Mouse (Mus musculus) limb, embryonic 11.5 days (tissue): Measurements from ENCODE around the gene Smad6. TPM values are rescaled to one million over a fixed set of nuclear protein-coding genes. Genes with fewer than 3 reads are reported as not detected.

Source experiments
- ATAC-seq: fragments of 200-750 bp; cut with Nextera tagmentation; 2 replicates; pipeline ENCODE4 v1.8.0; 2017; ENCODE audit warnings: low read depth; ENCODE audit not compliant: insufficient number of reproducible peaks, low FRiP score, low TSS enrichment
- DNase-seq: peaks from one replicate; pipeline ENCODE4 v3.0.0-alpha.2; 2015; ENCODE audit warnings: low spot score
- H3K27ac ChIP-seq: fragments of 300-500 bp; sonication (generic); replicated peaks from 2 replicates; pipeline ENCODE4 v1.5.1; 2014; ENCODE audit warnings: low read depth, mild to moderate bottlenecking, low read length
- H3K27me3 ChIP-seq: fragments of 300-500 bp; sonication (generic); 2 replicates; pipeline ENCODE4 v1.6.1; 2014; ENCODE audit warnings: mild to moderate bottlenecking, low read length, mixed read lengths; ENCODE audit not compliant: control insufficient read depth, insufficient read depth
- H3K36me3 ChIP-seq: fragments of 300-500 bp; sonication (generic); 2 replicates; pipeline ENCODE4 v1.6.1; 2014; ENCODE audit warnings: mild to moderate bottlenecking, low read length, moderate library complexity, mixed read lengths; ENCODE audit not compliant: control insufficient read depth, insufficient read depth
- H3K4me1 ChIP-seq: fragments of 300-500 bp; sonication (generic); 2 replicates; pipeline ENCODE4 v1.6.1; 2014; ENCODE audit warnings: low read length, mixed read lengths; ENCODE audit not compliant: control insufficient read depth, insufficient read depth
- H3K4me2 ChIP-seq: fragments of 300-500 bp; sonication (generic); 2 replicates; pipeline ENCODE4 v1.6.1; 2014; ENCODE audit warnings: low read depth, mild to moderate bottlenecking, moderate library complexity; ENCODE audit not compliant: severe bottlenecking
- H3K4me3 ChIP-seq: fragments of 300-500 bp; sonication (generic); 2 replicates; pipeline ENCODE4 v1.5.1; 2014; ENCODE audit warnings: low read depth, low read length
- H3K9ac ChIP-seq: fragments of 300-500 bp; sonication (generic); 2 replicates; pipeline ENCODE4 v1.6.1; 2014; ENCODE audit warnings: mild to moderate bottlenecking, low read length
- H3K9me3 ChIP-seq: fragments of 300-500 bp; sonication (generic); 2 replicates; pipeline ENCODE4 v1.6.1; 2016; ENCODE audit warnings: low read length; ENCODE audit not compliant: control insufficient read depth
- WGBS: fragments of 180-500 bp; shearing (Covaris S2); extraction: QIAGEN DNeasy Blood & Tissue Kit; methylation state at CpG from one replicate; pipeline ENCODE4 v1.1.7; 2014; 5-methylcytosine and 5-hydroxymethylcytosine counted together
- polyA plus RNA-seq: library from polyadenylated mRNA; unstranded; fragments of >200 nt; fragmentation: Nextera tagmentation; extraction: Ambion mirVana; gene quantifications from 2 replicates; pipeline ENCODE4 v1.2.1, GENCODE M21; 2014

Gene Smad6
- polyA plus RNA-seq, 1 experiment from 2014 or later: 12.3 TPM

DNA sequence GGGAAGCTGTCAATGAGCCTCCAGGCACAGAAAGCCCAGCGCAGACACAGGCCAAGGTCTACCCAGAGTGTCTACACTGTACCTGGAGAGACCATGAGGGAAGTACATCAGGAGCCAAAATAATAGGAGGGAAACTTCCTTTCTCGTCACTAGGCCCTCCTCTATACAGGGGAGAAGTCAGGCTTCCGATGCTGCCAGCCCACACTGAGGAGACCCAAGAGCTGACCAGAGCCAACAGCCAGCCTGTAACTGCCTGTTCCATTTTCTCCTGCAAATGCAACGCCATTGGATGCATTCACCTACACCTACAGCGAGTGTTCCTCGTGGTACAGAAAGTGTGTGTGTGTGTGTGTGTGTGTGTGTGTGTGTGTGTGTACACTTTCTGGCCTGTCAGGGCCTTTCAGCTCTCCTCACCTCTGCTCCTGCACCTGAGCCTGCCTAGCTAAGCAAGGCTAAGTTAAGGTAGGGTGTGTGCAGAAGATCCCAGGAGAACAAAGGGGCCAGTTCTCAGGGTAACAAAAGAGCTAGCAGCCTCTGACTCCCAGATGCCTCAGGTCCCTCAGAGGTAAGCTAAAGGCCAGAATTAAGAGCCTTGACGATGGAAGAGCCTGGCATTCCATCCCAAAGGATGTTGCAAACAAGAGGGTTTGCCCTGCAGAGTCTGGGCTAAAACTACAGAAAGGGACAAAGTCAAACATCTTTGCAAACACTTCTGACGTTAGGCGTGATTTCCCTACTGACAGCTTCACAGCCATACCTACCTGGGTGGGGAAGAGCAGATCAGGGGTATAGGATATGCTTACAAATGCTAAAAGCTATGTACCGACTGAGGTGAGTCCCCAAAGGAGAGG lies 2.6 kb downstream of the Smad6 start:
- peak overlapping the region; percentile 99 for H3K9ac ChIP-seq
- H3K27ac ChIP-seq: peak overlapping the region; percentile 98
- peak overlapping the region; percentile 88 for H3K4me3 ChIP-seq
- peaks cover 35% of the 10 kb centered on the region for H3K4me1 ChIP-seq
- peak overlapping the region; percentile 94 for H3K4me2 ChIP-seq
- ATAC-seq (no peak), DNase-seq (peak; percentile 47)
- peaks cover 3% of the 10 kb centered on the region for H3K36me3 ChIP-seq
- H3K9me3 ChIP-seq: no peaks in the 10 kb centered on the region
- 2% methylated on average over 10 of the region's 10 CpGs for WGBS
- H3K27me3 ChIP-seq: no peaks in the 10 kb centered on the region

DNA sequence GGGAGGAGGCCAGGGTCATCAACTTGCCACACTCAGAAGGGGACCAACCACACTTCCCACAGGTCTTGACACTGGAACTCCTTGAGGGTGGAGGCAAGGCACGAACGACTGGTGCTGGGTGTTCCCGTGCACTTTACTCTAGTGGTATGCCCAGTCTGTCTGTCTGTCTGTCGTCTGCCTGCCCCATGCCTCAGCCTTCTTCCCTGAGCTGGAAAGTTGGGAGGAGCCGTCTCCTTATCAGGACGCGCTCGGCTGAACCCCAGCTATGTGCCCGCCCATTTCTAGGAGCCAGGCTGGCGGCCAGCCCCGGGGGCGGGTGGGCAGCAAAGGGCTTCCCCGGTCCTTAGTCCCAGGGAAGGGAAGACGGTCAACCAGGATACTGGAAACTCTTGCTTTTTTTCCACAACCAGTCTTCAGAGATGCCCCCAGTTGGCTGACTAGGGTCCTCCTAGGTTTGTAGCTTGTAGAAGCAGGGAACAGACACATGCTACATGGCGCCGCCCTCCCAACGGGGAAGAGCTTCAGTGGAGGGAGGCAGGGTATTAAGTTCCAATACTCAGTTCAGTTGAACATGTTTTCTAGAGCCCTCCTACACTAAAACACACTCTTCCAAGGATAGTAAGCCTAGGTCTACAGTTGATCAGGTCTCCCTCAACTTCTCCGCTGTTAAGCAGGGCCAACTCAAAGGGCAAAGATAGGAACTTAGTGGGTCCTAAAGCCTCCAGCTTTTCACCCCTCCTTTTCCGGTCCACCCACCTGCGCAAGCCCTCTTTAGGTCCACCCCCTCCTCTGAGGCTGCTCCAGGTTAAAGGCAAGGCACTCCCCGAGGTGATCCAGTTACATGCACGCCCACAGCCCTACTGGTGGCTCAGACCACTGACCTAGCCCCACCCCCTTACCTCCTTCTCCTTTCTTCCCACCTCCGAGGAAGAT lies 3.7 kb downstream of the Smad6 start:
- Histone ChIP-seq H3K4me1 (peaks cover 28% of the 10 kb centered on the region), H3K36me3 (peaks cover 4% of the 10 kb centered on the region), H3K27ac (peak overlapping the region; percentile 59; the same call in 1 of the 2 replicates), H3K27me3 (no peaks in the 10 kb centered on the region), H3K9ac (peak overlapping the region; percentile 50), H3K4me2 (peak overlapping the region; percentile 94), H3K9me3 (no peaks in the 10 kb centered on the region), H3K4me3 (peak overlapping the region; percentile 88)
- WGBS: under 1% methylated on average over 20 of the region's 23 CpGs
- DNase-seq (peak; percentile 84), ATAC-seq (peak; percentile 79)

DNA sequence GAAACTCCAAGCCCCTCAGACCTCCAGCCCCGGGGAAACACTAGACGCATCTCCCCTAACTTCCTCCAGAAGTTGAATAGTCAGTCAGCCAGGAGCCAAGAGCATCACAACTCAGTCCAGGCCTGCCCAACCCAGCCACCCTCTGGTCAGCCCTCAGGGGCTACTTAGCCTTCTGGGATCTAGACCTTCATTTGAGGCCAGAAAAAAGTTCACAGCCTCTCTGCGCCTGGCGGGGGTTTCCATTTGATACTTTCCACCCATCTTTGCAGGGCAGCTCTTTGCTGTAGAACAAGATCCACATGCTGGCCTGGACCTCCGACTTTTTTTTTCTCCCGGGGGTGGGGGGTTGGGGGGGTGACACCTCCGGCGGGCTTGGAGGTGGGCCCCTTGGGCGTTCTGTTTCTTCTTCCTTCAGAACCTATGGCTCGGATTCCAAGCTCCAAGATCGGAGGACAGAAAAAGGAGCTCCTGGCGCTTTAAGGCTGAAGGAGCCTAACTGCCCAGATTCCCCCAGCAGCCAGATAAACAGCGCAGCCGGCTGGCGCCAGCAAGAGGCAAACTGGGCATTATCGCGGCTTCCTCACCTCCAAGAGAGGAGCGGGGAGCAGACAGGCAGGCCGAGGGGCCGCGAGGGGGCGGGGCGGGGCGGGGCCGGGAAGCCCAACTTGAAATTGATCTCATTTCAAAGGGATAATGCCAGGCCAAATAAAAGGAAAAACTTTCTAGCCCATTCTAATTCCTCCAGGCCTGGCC lies 5.0 kb downstream of the Smad6 start:
- peaks cover 3% of the 10 kb centered on the region; the same call in 1 of the 2 replicates for H3K9me3 ChIP-seq
- peaks cover 16% of the 10 kb centered on the region for H3K36me3 ChIP-seq
- ATAC-seq: no peak
- H3K27me3 ChIP-seq: no peaks in the 10 kb centered on the region
- H3K27ac ChIP-seq: peak overlapping the region; percentile 52; the same call in 1 of the 2 replicates
- H3K4me2 ChIP-seq: peak overlapping the region; percentile 94
- H3K9ac ChIP-seq: peak overlapping the region; percentile 52
- H3K4me1 ChIP-seq: peaks cover 28% of the 10 kb centered on the region
- peak overlapping the region; percentile 88 for H3K4me3 ChIP-seq
- DNase-seq: peak; percentile 75
- 2% methylated on average over 25 of the region's 25 CpGs for WGBS

DNA sequence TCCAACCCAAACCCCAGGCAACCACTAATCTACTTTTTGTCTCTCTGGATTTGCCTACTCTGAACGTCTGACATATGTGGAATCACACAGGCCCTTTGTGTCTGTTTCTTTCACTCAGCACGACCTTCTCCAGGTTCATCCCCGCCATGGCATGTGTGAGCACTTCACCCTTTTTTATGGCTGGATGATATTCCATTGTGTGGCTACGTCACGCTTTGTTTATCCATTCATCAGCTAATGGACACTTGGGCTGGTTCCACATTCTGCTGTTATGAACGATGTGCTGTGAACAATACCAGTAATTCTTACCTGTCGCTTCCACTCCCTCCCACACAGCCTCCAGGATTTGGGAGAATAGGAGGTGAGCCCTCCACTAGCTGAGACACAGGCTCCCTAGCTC lies 5.8 kb downstream of the Smad6 start:
- H3K4me3 ChIP-seq: no peak overlapping the region
- H3K27me3 ChIP-seq: no peaks in the 10 kb centered on the region
- no peak for DNase-seq
- no peak overlapping the region for H3K9ac ChIP-seq
- ATAC-seq: no peak
- H3K27ac ChIP-seq: no peak overlapping the region
- H3K4me2 ChIP-seq: peak overlapping the region; percentile 94; the same call in 1 of the 2 replicates
- peaks cover 28% of the 10 kb centered on the region for H3K4me1 ChIP-seq
- 70% methylated on average over 7 of the region's 7 CpGs for WGBS
- peaks cover 24% of the 10 kb centered on the region for H3K36me3 ChIP-seq
- H3K9me3 ChIP-seq: peaks cover 9% of the 10 kb centered on the region; the same call in 1 of the 2 replicates

DNA sequence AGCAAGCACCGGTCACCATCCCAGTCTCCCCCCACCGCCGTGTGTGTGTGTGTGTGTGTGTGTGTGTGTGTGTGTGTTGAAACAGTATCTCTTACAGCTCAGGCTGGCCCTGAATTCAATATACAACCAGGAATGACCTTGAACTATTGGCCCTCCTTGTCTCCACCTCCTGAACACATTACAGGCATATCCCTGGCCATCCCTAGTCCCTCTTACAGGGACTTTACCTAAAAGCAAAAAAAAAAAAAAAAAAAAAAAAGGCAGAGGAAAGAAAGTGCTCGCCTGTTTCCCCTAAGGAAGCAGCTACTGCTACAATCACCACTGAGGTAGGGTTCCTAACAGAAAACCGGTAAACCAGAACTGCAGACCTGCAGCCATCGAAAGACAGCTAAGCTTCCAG lies 7.1 kb downstream of the Smad6 start:
- peaks cover 9% of the 10 kb centered on the region; the same call in 1 of the 2 replicates for H3K9me3 ChIP-seq
- H3K27ac ChIP-seq: no peak overlapping the region
- ATAC-seq (no peak), DNase-seq (no peak)
- H3K27me3 ChIP-seq: no peaks in the 10 kb centered on the region
- H3K4me2 ChIP-seq: no peak overlapping the region
- no peak overlapping the region for H3K9ac ChIP-seq
- H3K36me3 ChIP-seq: peaks cover 26% of the 10 kb centered on the region
- peaks cover 28% of the 10 kb centered on the region for H3K4me1 ChIP-seq
- 79% methylated on average over 6 of the region's 6 CpGs for WGBS
- H3K4me3 ChIP-seq: no peak overlapping the region

DNA sequence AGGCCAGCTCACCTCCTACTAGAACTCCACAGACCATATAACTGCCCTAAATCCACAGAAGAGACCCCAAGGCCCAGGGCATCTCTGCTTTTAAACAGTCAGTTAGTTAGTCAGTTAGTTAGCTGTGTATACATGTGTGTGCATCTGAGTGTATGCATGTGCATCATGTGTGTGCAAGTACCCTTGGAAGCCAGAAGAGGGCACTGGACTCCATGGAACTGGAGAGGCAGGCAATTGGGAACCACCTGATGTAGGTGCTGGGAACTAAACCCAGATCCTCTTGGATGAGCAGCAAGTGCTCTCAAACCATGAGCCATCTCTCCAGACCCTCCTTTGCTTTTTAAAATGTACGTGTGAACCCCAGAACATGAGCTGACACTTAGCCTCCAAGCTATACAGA lies 10.5 kb downstream of the Smad6 start:
- peaks cover 9% of the 10 kb centered on the region; the same call in 1 of the 2 replicates for H3K9me3 ChIP-seq
- H3K4me1 ChIP-seq: peaks cover 8% of the 10 kb centered on the region; the same call in 1 of the 2 replicates
- ATAC-seq: no peak
- no peak overlapping the region for H3K9ac ChIP-seq
- H3K4me2 ChIP-seq: no peak overlapping the region
- no peak overlapping the region for H3K4me3 ChIP-seq
- peaks cover 34% of the 10 kb centered on the region for H3K36me3 ChIP-seq
- H3K27ac ChIP-seq: no peak overlapping the region
- DNase-seq: no peak
- WGBS: 96% methylated on average over 1 of the region's 1 CpGs
- no peaks in the 10 kb centered on the region for H3K27me3 ChIP-seq

DNA sequence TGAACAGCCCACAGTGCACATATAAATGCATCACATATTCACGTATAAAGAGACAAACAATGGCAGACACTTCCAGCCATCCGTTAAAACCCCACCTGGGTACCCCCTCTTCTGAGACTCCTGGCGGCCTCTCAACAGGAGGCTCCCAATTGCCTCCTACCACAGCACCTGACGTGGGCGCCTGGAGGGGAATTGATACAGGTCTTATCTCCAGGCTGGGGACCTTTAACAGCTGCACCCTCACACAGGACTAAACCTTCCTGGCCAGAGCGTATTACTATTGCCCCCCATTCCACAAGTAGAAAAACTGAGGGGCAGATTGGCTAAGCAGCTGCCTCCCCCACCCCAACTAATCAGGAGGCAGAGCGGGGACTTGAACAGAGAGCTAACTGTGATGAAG lies 18.9 kb downstream of the Smad6 start:
- Histone ChIP-seq H3K27ac (no peak overlapping the region), H3K4me2 (no peak overlapping the region; the same call in 1 of the 2 replicates), H3K27me3 (no peaks in the 10 kb centered on the region), H3K9me3 (no peaks in the 10 kb centered on the region), H3K9ac (no peak overlapping the region), H3K36me3 (peaks cover 18% of the 10 kb centered on the region), H3K4me1 (peaks cover 16% of the 10 kb centered on the region; the same call in 1 of the 2 replicates), H3K4me3 (no peak overlapping the region)
- ATAC-seq (no peak), DNase-seq (no peak)
- 91% methylated on average over 7 of the region's 7 CpGs for WGBS
